Mouse (Mus musculus) midbrain, embryonic 12.5 days (tissue): ENCODE data around the gene Xpnpep2. TPM values are rescaled to one million over a fixed set of nuclear protein-coding genes. Genes with fewer than 3 reads are reported as not detected.

Experiments
- ATAC-seq: fragments of 200-750 bp; cut with Nextera tagmentation; 2 replicates; pipeline ENCODE4 v1.8.0; 2017; ENCODE audit warnings: low read depth, moderate TSS enrichment, moderate library complexity; ENCODE audit not compliant: low FRiP score
- H3K27ac ChIP-seq: fragments of 300-500 bp; sonication (generic); replicated peaks from 2 replicates; pipeline ENCODE4 v1.5.1; 2016; ENCODE audit warnings: mild to moderate bottlenecking
- H3K27me3 ChIP-seq: fragments of 300-500 bp; sonication (generic); 2 replicates; pipeline ENCODE4 v1.6.1; 2016; ENCODE audit warnings: mild to moderate bottlenecking
- H3K36me3 ChIP-seq: fragments of 300-500 bp; sonication (generic); 2 replicates; pipeline ENCODE4 v1.6.1; 2016
- H3K4me1 ChIP-seq: fragments of 300-500 bp; sonication (generic); 2 replicates; pipeline ENCODE4 v1.6.1; 2016
- H3K4me2 ChIP-seq: fragments of 300-500 bp; sonication (generic); replicated peaks from 2 replicates; pipeline ENCODE4 v1.6.1; 2016; ENCODE audit warnings: mild to moderate bottlenecking, moderate library complexity
- H3K4me3 ChIP-seq: fragments of 300-500 bp; sonication (generic); 2 replicates; pipeline ENCODE4 v1.5.1; 2016; ENCODE audit warnings: mild to moderate bottlenecking
- H3K9ac ChIP-seq: fragments of 300-500 bp; sonication (generic); replicated peaks from 2 replicates; pipeline ENCODE4 v1.6.1; 2016; ENCODE audit warnings: mild to moderate bottlenecking, moderate library complexity
- H3K9me3 ChIP-seq: fragments of 300-500 bp; sonication (generic); 2 replicates; pipeline ENCODE4 v1.6.1; 2016; ENCODE audit warnings: mild to moderate bottlenecking
- WGBS: fragments of 180-500 bp; shearing (Covaris S2); methylation state at CpG from one replicate; pipeline ENCODE4 v1.1.7; 2016; 5-methylcytosine and 5-hydroxymethylcytosine counted together
- polyA plus RNA-seq: library from polyadenylated mRNA; unstranded; fragments of >200 nt; fragmentation: Nextera tagmentation; extraction: Ambion mirVana; gene quantifications from 2 replicates; pipeline ENCODE4 v1.2.1, GENCODE M21; 2016

Gene Xpnpep2
- polyA plus RNA-seq, 1 experiment from 2014 or later: 2.4 TPM

DNA sequence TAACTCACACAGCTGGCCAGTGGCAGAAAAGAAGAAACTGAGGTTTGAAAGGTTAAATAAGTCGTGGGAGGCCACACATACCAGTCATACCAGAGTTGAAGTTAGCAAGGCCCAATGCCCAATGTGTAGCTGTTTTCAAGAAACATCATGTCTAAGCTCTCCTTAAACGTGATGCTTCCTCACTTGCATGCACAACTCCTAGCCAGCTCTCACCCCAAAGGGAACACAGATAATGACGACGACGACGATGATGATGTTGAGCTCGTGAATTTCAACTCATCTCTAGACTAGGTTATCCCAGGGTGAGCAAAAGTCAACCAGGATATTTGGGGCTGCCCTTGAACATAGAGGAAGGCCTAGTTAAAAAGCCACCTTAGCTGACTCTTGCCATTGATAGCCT is 43.6 kb downstream of the Xpnpep2 start:
- Histone ChIP-seq H3K9ac (no peak overlapping the region), H3K4me2 (no peak overlapping the region), H3K27ac (no peak overlapping the region), H3K4me3 (no peak overlapping the region), H3K4me1 (no peaks in the 10 kb centered on the region), H3K9me3 (no peaks in the 10 kb centered on the region), H3K27me3 (no peaks in the 10 kb centered on the region), H3K36me3 (no peaks in the 10 kb centered on the region)
- no peak for ATAC-seq
- 77% methylated on average over 7 of the region's 7 CpGs for WGBS

DNA sequence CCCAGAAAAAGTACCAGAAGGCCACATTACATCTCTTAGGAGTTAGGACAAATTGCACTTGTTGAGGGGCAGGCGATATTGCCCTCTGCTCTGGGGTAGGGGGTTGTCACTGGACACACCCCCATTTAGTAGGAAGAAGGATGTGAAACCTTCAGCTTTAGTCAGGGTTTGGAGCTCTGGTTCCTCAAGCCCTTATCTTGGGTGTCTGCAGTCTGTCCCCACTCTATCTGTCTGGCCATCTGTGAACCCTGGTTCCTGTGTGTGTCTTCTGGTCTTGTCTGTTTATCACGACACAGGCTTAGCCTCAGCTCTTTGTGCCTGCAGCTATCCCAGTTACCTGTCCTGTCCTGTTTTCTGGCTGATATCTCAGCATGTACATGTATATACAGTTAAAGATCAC is 44.9 kb downstream of the Xpnpep2 start:
- no peak overlapping the region for H3K27ac ChIP-seq
- H3K27me3 ChIP-seq: no peaks in the 10 kb centered on the region
- H3K4me2 ChIP-seq: no peak overlapping the region
- H3K4me1 ChIP-seq: no peaks in the 10 kb centered on the region
- WGBS: 76% methylated on average over 2 of the region's 2 CpGs
- H3K9me3 ChIP-seq: no peaks in the 10 kb centered on the region
- H3K36me3 ChIP-seq: no peaks in the 10 kb centered on the region
- no peak overlapping the region for H3K9ac ChIP-seq
- no peak for ATAC-seq
- no peak overlapping the region for H3K4me3 ChIP-seq

DNA sequence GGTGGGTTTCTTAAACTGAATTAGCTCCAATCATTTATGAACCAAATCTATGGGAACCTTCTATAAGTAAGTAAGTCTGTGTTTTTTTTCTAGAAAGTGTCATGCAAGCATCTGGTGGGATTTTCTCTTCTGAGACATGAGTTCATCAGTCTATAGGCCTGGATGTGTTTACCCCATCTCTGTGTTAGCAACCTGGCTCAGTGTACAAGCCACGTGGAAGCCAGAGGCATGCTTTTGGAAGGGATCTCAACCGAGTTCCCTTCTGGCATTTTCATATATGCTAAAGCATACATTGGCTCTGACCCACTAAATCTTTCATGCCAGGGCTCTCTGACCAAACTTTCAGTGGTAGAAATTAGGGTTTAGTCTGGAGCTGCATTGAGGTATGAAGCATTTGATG is 45.4 kb downstream of the Xpnpep2 start:
- H3K4me2 ChIP-seq: no peak overlapping the region
- H3K27me3 ChIP-seq: no peaks in the 10 kb centered on the region
- H3K9me3 ChIP-seq: no peaks in the 10 kb centered on the region
- H3K4me3 ChIP-seq: no peak overlapping the region
- no peak for ATAC-seq
- H3K27ac ChIP-seq: no peak overlapping the region
- H3K9ac ChIP-seq: no peak overlapping the region
- H3K4me1 ChIP-seq: no peaks in the 10 kb centered on the region
- WGBS: 60% methylated on average over 2 of the region's 2 CpGs
- no peaks in the 10 kb centered on the region for H3K36me3 ChIP-seq

GRCm38 (mm10) chrX:48155489-48155888 is 47.0 kb downstream of the Xpnpep2 start:
- H3K4me3 ChIP-seq: no peak overlapping the region
- H3K4me2 ChIP-seq: no peak overlapping the region
- H3K9ac ChIP-seq: no peak overlapping the region
- H3K9me3 ChIP-seq: no peaks in the 10 kb centered on the region
- no peak for ATAC-seq
- no peak overlapping the region for H3K27ac ChIP-seq
- no peaks in the 10 kb centered on the region for H3K36me3 ChIP-seq
- no peaks in the 10 kb centered on the region for H3K27me3 ChIP-seq
- WGBS: 86% methylated on average over 6 of the region's 6 CpGs
- H3K4me1 ChIP-seq: no peaks in the 10 kb centered on the region

- no peak for ATAC-seq
- WGBS: 87% methylated on average over 8 of the region's 8 CpGs
Measured at GRCm38 (mm10) chrX:48157396-48157795, 48.9 kb downstream of the Xpnpep2 start.

GRCm38 (mm10) chrX:48158229-48158919 is 49.8 kb downstream of the Xpnpep2 start:
- no peaks in the 10 kb centered on the region for H3K36me3 ChIP-seq
- H3K4me1 ChIP-seq: no peaks in the 10 kb centered on the region
- no peaks in the 10 kb centered on the region for H3K27me3 ChIP-seq
- ATAC-seq: no peak
- no peak overlapping the region for H3K9ac ChIP-seq
- 89% methylated on average over 11 of the region's 11 CpGs for WGBS
- no peak overlapping the region for H3K4me3 ChIP-seq
- no peak overlapping the region for H3K27ac ChIP-seq
- no peak overlapping the region for H3K4me2 ChIP-seq
- no peaks in the 10 kb centered on the region for H3K9me3 ChIP-seq

More at GRCm38 (mm10) chrX:48157396-48157795, 48.9 kb downstream of the Xpnpep2 start:
- Histone ChIP-seq H3K9ac (no peak overlapping the region), H3K36me3 (no peaks in the 10 kb centered on the region), H3K4me3 (no peak overlapping the region), H3K4me1 (no peaks in the 10 kb centered on the region), H3K27ac (no peak overlapping the region), H3K4me2 (no peak overlapping the region), H3K27me3 (no peaks in the 10 kb centered on the region), H3K9me3 (no peaks in the 10 kb centered on the region)

GRCm38 (mm10) chrX:48169892-48170291 is 61.4 kb downstream of the Xpnpep2 start:
- Histone ChIP-seq H3K4me2 (no peak overlapping the region), H3K27me3 (no peaks in the 10 kb centered on the region), H3K4me3 (no peak overlapping the region), H3K36me3 (peaks cover 5% of the 10 kb centered on the region; the same call in 1 of the 2 replicates), H3K4me1 (peaks cover 3% of the 10 kb centered on the region; the same call in 1 of the 2 replicates), H3K27ac (no peak overlapping the region), H3K9ac (no peak overlapping the region), H3K9me3 (no peaks in the 10 kb centered on the region)
- peak; percentile 83 for ATAC-seq
- WGBS: 43% methylated on average over 1 of the region's 1 CpGs

DNA sequence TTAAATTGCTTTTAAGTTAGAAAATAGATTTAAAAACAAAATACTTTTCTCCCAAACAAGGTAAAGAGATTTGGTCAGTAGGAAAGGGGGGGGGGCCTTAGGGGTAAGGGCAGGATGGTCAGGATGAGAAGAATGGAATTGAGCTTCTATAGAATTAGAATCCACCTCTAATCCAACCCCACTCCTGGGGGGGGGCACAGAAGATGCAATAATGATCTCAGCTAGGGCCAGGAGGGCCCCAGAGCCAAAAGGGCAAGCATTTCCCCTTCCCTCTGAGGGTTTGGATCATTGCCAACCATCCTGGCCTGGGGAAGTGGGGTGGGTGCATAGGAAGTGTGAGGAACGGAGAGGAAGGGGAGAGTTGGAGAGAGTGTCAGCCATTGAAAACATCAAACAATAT is 61.8 kb downstream of the Xpnpep2 start:
- no peaks in the 10 kb centered on the region for H3K9me3 ChIP-seq
- WGBS: 38% methylated on average over 1 of the region's 1 CpGs

GRCm38 (mm10) chrX:48181844-48182243 is 73.3 kb downstream of the Xpnpep2 start:
- H3K4me2 ChIP-seq: no peak overlapping the region
- no peaks in the 10 kb centered on the region for H3K27me3 ChIP-seq
- WGBS: 88% methylated on average over 6 of the region's 6 CpGs
- H3K36me3 ChIP-seq: peaks cover 6% of the 10 kb centered on the region
- H3K4me1 ChIP-seq: no peaks in the 10 kb centered on the region
- ATAC-seq: no peak
- no peak overlapping the region for H3K4me3 ChIP-seq
- no peak overlapping the region for H3K9ac ChIP-seq
- no peak overlapping the region for H3K27ac ChIP-seq
- no peaks in the 10 kb centered on the region for H3K9me3 ChIP-seq

More for the DNA sequence above, 61.8 kb downstream of the Xpnpep2 start:
- H3K27me3 ChIP-seq: no peaks in the 10 kb centered on the region
- H3K36me3 ChIP-seq: peaks cover 10% of the 10 kb centered on the region; the same call in 1 of the 2 replicates
- no peak overlapping the region for H3K9ac ChIP-seq
- no peak for ATAC-seq
- no peak overlapping the region for H3K4me2 ChIP-seq
- H3K4me3 ChIP-seq: no peak overlapping the region
- H3K27ac ChIP-seq: no peak overlapping the region
- H3K4me1 ChIP-seq: peaks cover 3% of the 10 kb centered on the region; the same call in 1 of the 2 replicates

- Histone ChIP-seq H3K36me3 (peaks cover 6% of the 10 kb centered on the region), H3K9me3 (no peaks in the 10 kb centered on the region), H3K9ac (no peak overlapping the region), H3K4me2 (no peak overlapping the region), H3K4me3 (no peak overlapping the region), H3K4me1 (no peaks in the 10 kb centered on the region), H3K27me3 (no peaks in the 10 kb centered on the region), H3K27ac (no peak overlapping the region)
- ATAC-seq: no peak
- WGBS: 72% methylated on average over 3 of the region's 3 CpGs
Measured at GRCm38 (mm10) chrX:48184703-48185102, 76.2 kb downstream of the Xpnpep2 start.

Other genes starting within 250 kb of the Xpnpep2 start
- 34.0 and 34.1 TPM in 2 replicates for gene Smarca1, start 215.8 kb upstream of the Xpnpep2 start, polyA plus RNA-seq
- gene Ocrl, start 196.3 kb upstream of the Xpnpep2 start, polyA plus RNA-seq: 26.6 and 26.7 TPM in 2 replicates
- gene Apln, start 73.9 kb upstream of the Xpnpep2 start, polyA plus RNA-seq: 3.5 and 4.1 TPM in 2 replicates
- 1.1 and 1.4 TPM in 2 replicates for gene Sash3, start 37.7 kb downstream of the Xpnpep2 start, polyA plus RNA-seq
- gene Zdhhc9, start 100.2 kb downstream of the Xpnpep2 start, polyA plus RNA-seq: 5.9 and 6.2 TPM in 2 replicates
- 18.4 and 22.9 TPM in 2 replicates for gene Utp14a, start 148.1 kb downstream of the Xpnpep2 start, polyA plus RNA-seq
- 6.7 and 8.3 TPM in 2 replicates for gene Bcorl1, start 232.6 kb downstream of the Xpnpep2 start, polyA plus RNA-seq